In genomic region chr5:10674199-10674598, GRCm38 (mm10) we compare ENCODE assay signal across 13 mouse cellular contexts.
A peak's percentile ranks its signal among the peaks of the same experiment; 100 is the strongest.
DNase-seq lines count a peak whose midpoint lies in the region; ATAC-seq and TF ChIP-seq lines count a peak whose summit lies in the region.
"Had no signal": no experiment of that assay in that cellular context is flagged by ENCODE, and none has a peak within 500 bp of the region (broad histone marks: within the 10 kb centered on the region; RNA-seq: fewer than 3 reads in every experiment).

No protein-coding gene starts in this region.

- no peak overlapping the region for H3K4me2 ChIP-seq in intestine, postnatal 0 days (replicated peaks; ENCODE audit: low read depth)
- H3K4me2 ChIP-seq in intestine, embryonic 16.5 days (ENCODE audit: low read depth, low read length), result no peak overlapping the region
- H3K4me2 ChIP-seq in stomach, postnatal 0 days (replicated peaks; ENCODE audit: low read depth), result no peak overlapping the region
- H3K4me2 ChIP-seq: hindbrain, embryonic 15.5 days; liver, embryonic 13.5 days had no signal

- no peak overlapping the region for H3K9ac ChIP-seq in intestine, postnatal 0 days (ENCODE audit: low read depth, low read length)
- no peak overlapping the region for H3K9ac ChIP-seq in intestine, embryonic 16.5 days (ENCODE audit: low read depth, low read length)
- H3K9ac ChIP-seq in stomach, postnatal 0 days (ENCODE audit: low read length), result no peak overlapping the region
- H3K9ac ChIP-seq: hindbrain, embryonic 15.5 days; liver, embryonic 13.5 days had no signal

- peak; percentile 46 for TF ChIP-seq CTCF in intestine, postnatal 0 days (IDR thresholded peaks at IDR 0.05; ENCODE audit: low read depth)
- peak; percentile 68 for TF ChIP-seq CTCF in stomach, postnatal 0 days (IDR thresholded peaks at IDR 0.05; ENCODE audit: low read depth)

- no peak overlapping the region for H3K4me3 ChIP-seq in intestine, postnatal 0 days (ENCODE audit: low read depth, low read length)
- H3K4me3 ChIP-seq in intestine, embryonic 16.5 days (ENCODE audit: low read length), result no peak overlapping the region
- H3K4me3 ChIP-seq in stomach, postnatal 0 days (ENCODE audit: low read depth, low read length), result no peak overlapping the region
- H3K4me3 ChIP-seq: hindbrain, embryonic 15.5 days; liver, embryonic 13.5 days had no signal

- peak; percentile 21 for DNase-seq in CD4-positive, CD25-positive, alpha-beta regulatory T cell, adult 2 months (ENCODE audit: low read depth, low spot score)
- peak; percentile 28 for DNase-seq in retina, embryonic 14.5 days (ENCODE audit: low spot score)
- no peak for DNase-seq in retina, postnatal 1 day
- DNase-seq in stomach, postnatal 0 days (ENCODE audit: low spot score), result no peak
- DNase-seq: adrenal gland, postnatal 14 days; left cerebral cortex, postnatal 4 days; liver, embryonic 13.5 days; thymus, adult 2 months had no signal

- H3K27me3 ChIP-seq in intestine, postnatal 0 days (replicated peaks; ENCODE audit: control insufficient read depth, insufficient read depth, low read length), result no peaks in the 10 kb centered on the region
- H3K27me3 ChIP-seq in intestine, embryonic 16.5 days (replicated peaks; ENCODE audit: control insufficient read depth, insufficient read depth, low read length), result no peaks in the 10 kb centered on the region
- H3K27me3 ChIP-seq in stomach, postnatal 0 days (ENCODE audit: control insufficient read depth, insufficient read depth, low read length), result no peaks in the 10 kb centered on the region
- H3K27me3 ChIP-seq: hindbrain, embryonic 15.5 days; liver, embryonic 13.5 days had no signal

- H3K27ac ChIP-seq in intestine, postnatal 0 days (ENCODE audit: low read depth, low read length), result no peak overlapping the region
- no peak overlapping the region for H3K27ac ChIP-seq in intestine, embryonic 16.5 days (ENCODE audit: low read length)
- H3K27ac ChIP-seq in stomach, postnatal 0 days (replicated peaks), result no peak overlapping the region
- H3K27ac ChIP-seq: hindbrain, embryonic 15.5 days; liver, embryonic 13.5 days had no signal

- 38% methylated on average over 1 of the region's 1 CpGs for WGBS in intestine, postnatal 0 days
- 30% methylated on average over 1 of the region's 1 CpGs for WGBS in intestine, embryonic 16.5 days
- WGBS in stomach, postnatal 0 days, result 20% methylated on average over 1 of the region's 1 CpGs

- TF ChIP-seq EP300 in stomach, postnatal 0 days (optimal IDR thresholded peaks at IDR 0.05), result no peak

- no peaks in the 10 kb centered on the region for H3K4me1 ChIP-seq in intestine, postnatal 0 days (replicated peaks; ENCODE audit: control insufficient read depth, insufficient read depth, low read length)
- H3K4me1 ChIP-seq in intestine, embryonic 16.5 days (ENCODE audit: control insufficient read depth, insufficient read depth, low read length), result no peaks in the 10 kb centered on the region
- no peaks in the 10 kb centered on the region for H3K4me1 ChIP-seq in stomach, postnatal 0 days (replicated peaks; ENCODE audit: control insufficient read depth, insufficient read depth)
- H3K4me1 ChIP-seq: hindbrain, embryonic 15.5 days; liver, embryonic 13.5 days had no signal

- no peak for ATAC-seq in CD4-positive, CD25-positive, alpha-beta regulatory T cell, adult 4 months
- no peak for ATAC-seq in intestine, postnatal 0 days
- ATAC-seq in intestine, embryonic 16.5 days, result no peak
- no peak for ATAC-seq in stomach, postnatal 0 days (ENCODE audit: low FRiP score, low TSS enrichment)
- no peak for ATAC-seq in megakaryocyte-erythroid progenitor cell, adult 5-6 weeks (replicated peaks; ENCODE audit: low FRiP score, low TSS enrichment, poor library complexity, severe bottlenecking)

- H3K9me3 ChIP-seq in intestine, postnatal 0 days (ENCODE audit: control insufficient read depth), result no peaks in the 10 kb centered on the region
- no peaks in the 10 kb centered on the region for H3K9me3 ChIP-seq in intestine, embryonic 16.5 days (ENCODE audit: control insufficient read depth, low read length)
- H3K9me3 ChIP-seq in stomach, postnatal 0 days (ENCODE audit: control insufficient read depth, low read length), result no peaks in the 10 kb centered on the region
- H3K9me3 ChIP-seq: hindbrain, embryonic 15.5 days; liver, embryonic 13.5 days had no signal

- no peaks in the 10 kb centered on the region for H3K36me3 ChIP-seq in intestine, postnatal 0 days (ENCODE audit: control insufficient read depth, insufficient read depth)
- H3K36me3 ChIP-seq in intestine, embryonic 16.5 days (ENCODE audit: control insufficient read depth, insufficient read depth, low read length), result no peaks in the 10 kb centered on the region
- no peaks in the 10 kb centered on the region for H3K36me3 ChIP-seq in stomach, postnatal 0 days (ENCODE audit: control insufficient read depth, insufficient read depth, low read length)
- H3K36me3 ChIP-seq: hindbrain, embryonic 15.5 days; liver, embryonic 13.5 days had no signal

Comparison
In these comparisons a context has a peak if more than half of its experiments do, and no peak if none do; other contexts are left out.
1. DNase-seq: peak in CD4-positive, CD25-positive, alpha-beta regulatory T cell, adult 2 months (single experiment) and retina, embryonic 14.5 days (single experiment); none in retina, postnatal 1 day (single experiment) and stomach, postnatal 0 days (single experiment).